Mouse (Mus musculus) intestine, postnatal 0 days (tissue): ENCODE measurements around the gene Vav2. TPM values are rescaled to one million over a fixed set of nuclear protein-coding genes. Genes with fewer than 3 reads are reported as not detected.

Source experiments
- ATAC-seq: fragments of 200-750 bp; cut with Nextera tagmentation; 2 replicates; pipeline ENCODE4 v1.8.0; 2017; ENCODE audit warnings: mild to moderate bottlenecking, moderate TSS enrichment, moderate library complexity
- H3K27ac ChIP-seq: fragments of 300-500 bp; sonication (generic); 2 replicates; pipeline ENCODE4 v1.5.1; 2014; ENCODE audit warnings: mild to moderate bottlenecking, low read depth, low read length, moderate library complexity
- H3K27me3 ChIP-seq: fragments of 300-500 bp; sonication (generic); replicated peaks from 2 replicates; pipeline ENCODE4 v1.6.1; 2014; ENCODE audit warnings: low read length, mixed read lengths; ENCODE audit not compliant: control insufficient read depth, insufficient read depth
- H3K36me3 ChIP-seq: fragments of 300-500 bp; sonication (generic); 2 replicates; pipeline ENCODE4 v1.6.1; 2014; ENCODE audit warnings: mild to moderate bottlenecking, moderate library complexity; ENCODE audit not compliant: control insufficient read depth, insufficient read depth
- H3K4me1 ChIP-seq: fragments of 300-500 bp; sonication (generic); replicated peaks from 2 replicates; pipeline ENCODE4 v1.6.1; 2014; ENCODE audit warnings: antibody characterized with exemption, low read length, mixed read lengths; ENCODE audit not compliant: control insufficient read depth, insufficient read depth
- H3K4me2 ChIP-seq: fragments of 300-500 bp; sonication (generic); replicated peaks from 2 replicates; pipeline ENCODE4 v1.6.1; 2014; ENCODE audit warnings: low read depth, mild to moderate bottlenecking, moderate library complexity
- H3K4me3 ChIP-seq: fragments of 300-500 bp; sonication (generic); 2 replicates; pipeline ENCODE4 v1.5.1; 2014; ENCODE audit warnings: low read depth, low read length
- H3K9ac ChIP-seq: fragments of 300-500 bp; sonication (generic); 2 replicates; pipeline ENCODE4 v1.6.1; 2014; ENCODE audit warnings: mild to moderate bottlenecking, low read depth, low read length
- H3K9me3 ChIP-seq: fragments of 300-500 bp; sonication (generic); 2 replicates; pipeline ENCODE4 v1.6.1; 2016; ENCODE audit warnings: mixed run types; ENCODE audit not compliant: control insufficient read depth
- CTCF ChIP-seq: sonication (generic); IDR thresholded peaks from 2 replicates; pipeline ENCODE4 v1.5.1; 2016; ENCODE audit warnings: low read depth, mild to moderate bottlenecking, control low read depth, antibody characterized with exemption, moderate library complexity
- WGBS: fragments of 180-500 bp; shearing (Covaris S2); extraction: QIAGEN DNeasy Blood & Tissue Kit; methylation state at CpG from one replicate; pipeline ENCODE4 v1.1.7; 2014; 5-methylcytosine and 5-hydroxymethylcytosine counted together
- polyA plus RNA-seq: library from polyadenylated mRNA; unstranded; fragments of >200 nt; fragmentation: Nextera tagmentation; extraction: Ambion mirVana; gene quantifications from 2 replicates; pipeline ENCODE4 v1.2.1, GENCODE M21; 2015

The Vav2 gene
- polyA plus RNA-seq, 1 experiment from 2014 or later: 5.4 TPM

GRCm38 (mm10) chr2:27460651-27461050 is 33.8 kb upstream of the Vav2 start:
- Histone ChIP-seq H3K9me3 (no peaks in the 10 kb centered on the region), H3K36me3 (peaks cover 79% of the 10 kb centered on the region), H3K4me1 (0 out of 2 replicates have a peak, but pooled peaks cover 10% of the 10 kb centered on the region), H3K27ac (no peak overlapping the region), H3K4me3 (no peak overlapping the region), H3K27me3 (no peaks in the 10 kb centered on the region), H3K9ac (no peak overlapping the region), H3K4me2 (no peak overlapping the region)
- WGBS: 65% methylated on average over 9 of the region's 9 CpGs
- no peak for TF ChIP-seq CTCF
- no peak for ATAC-seq

GRCm38 (mm10) chr2:27460163-27460562 is 33.3 kb upstream of the Vav2 start:
- 0 out of 2 replicates have a peak, but pooled peaks cover 10% of the 10 kb centered on the region for H3K4me1 ChIP-seq
- no peak overlapping the region for H3K9ac ChIP-seq
- no peak overlapping the region for H3K4me2 ChIP-seq
- no peaks in the 10 kb centered on the region for H3K27me3 ChIP-seq
- no peak overlapping the region for H3K4me3 ChIP-seq
- 82% methylated on average over 5 of the region's 5 CpGs for WGBS
- TF ChIP-seq CTCF: no peak
- no peak overlapping the region for H3K27ac ChIP-seq
- no peaks in the 10 kb centered on the region for H3K9me3 ChIP-seq
- ATAC-seq: no peak
- peaks cover 81% of the 10 kb centered on the region for H3K36me3 ChIP-seq

GRCm38 (mm10) chr2:27459735-27460134 is 32.9 kb upstream of the Vav2 start:
- no peak overlapping the region for H3K9ac ChIP-seq
- WGBS: 81% methylated on average over 7 of the region's 7 CpGs
- no peak overlapping the region for H3K4me2 ChIP-seq
- ATAC-seq: no peak
- H3K36me3 ChIP-seq: peaks cover 86% of the 10 kb centered on the region
- 0 out of 2 replicates have a peak, but pooled peaks cover 10% of the 10 kb centered on the region for H3K4me1 ChIP-seq
- no peak overlapping the region for H3K27ac ChIP-seq
- H3K4me3 ChIP-seq: no peak overlapping the region
- no peaks in the 10 kb centered on the region for H3K27me3 ChIP-seq
- TF ChIP-seq CTCF: no peak
- H3K9me3 ChIP-seq: no peaks in the 10 kb centered on the region

- no peaks in the 10 kb centered on the region for H3K27me3 ChIP-seq
- H3K27ac ChIP-seq: no peak overlapping the region
- H3K4me1 ChIP-seq: no peaks in the 10 kb centered on the region
- WGBS: 67% methylated on average over 14 of the region's 14 CpGs
- H3K4me2 ChIP-seq: no peak overlapping the region
- no peak overlapping the region for H3K9ac ChIP-seq
- no peak for ATAC-seq
- no peaks in the 10 kb centered on the region for H3K9me3 ChIP-seq
- no peak overlapping the region for H3K4me3 ChIP-seq
- H3K36me3 ChIP-seq: peaks cover 85% of the 10 kb centered on the region
- TF ChIP-seq CTCF: no peak
Observed at GRCm38 (mm10) chr2:27450226-27450625, 23.4 kb upstream of the Vav2 start.

GRCm38 (mm10) chr2:27447782-27448181 is 20.9 kb upstream of the Vav2 start:
- peak; percentile 43 for TF ChIP-seq CTCF
- Histone ChIP-seq H3K36me3 (peaks cover 60% of the 10 kb centered on the region), H3K4me3 (no peak overlapping the region), H3K9me3 (no peaks in the 10 kb centered on the region), H3K9ac (no peak overlapping the region), H3K4me2 (no peak overlapping the region), H3K27ac (no peak overlapping the region), H3K27me3 (no peaks in the 10 kb centered on the region), H3K4me1 (no peaks in the 10 kb centered on the region)
- 89% methylated on average over 5 of the region's 5 CpGs for WGBS
- ATAC-seq: no peak

- Histone ChIP-seq H3K4me1 (no peaks in the 10 kb centered on the region), H3K4me2 (no peak overlapping the region), H3K9ac (no peak overlapping the region), H3K9me3 (no peaks in the 10 kb centered on the region), H3K4me3 (no peak overlapping the region), H3K27ac (no peak overlapping the region), H3K36me3 (peaks cover 53% of the 10 kb centered on the region), H3K27me3 (no peaks in the 10 kb centered on the region)
- 92% methylated on average over 8 of the region's 8 CpGs for WGBS
- no peak for TF ChIP-seq CTCF
- no peak for ATAC-seq
Observed at GRCm38 (mm10) chr2:27446812-27447211, 20.0 kb upstream of the Vav2 start.

- no peaks in the 10 kb centered on the region for H3K27me3 ChIP-seq
- 92% methylated on average over 3 of the region's 3 CpGs for WGBS
- TF ChIP-seq CTCF: no peak
- H3K4me3 ChIP-seq: no peak overlapping the region
- no peak for ATAC-seq
- H3K9me3 ChIP-seq: no peaks in the 10 kb centered on the region
- H3K4me1 ChIP-seq: no peaks in the 10 kb centered on the region
- H3K36me3 ChIP-seq: peaks cover 44% of the 10 kb centered on the region
- no peak overlapping the region for H3K9ac ChIP-seq
- H3K4me2 ChIP-seq: no peak overlapping the region
- H3K27ac ChIP-seq: no peak overlapping the region
Observed at GRCm38 (mm10) chr2:27445910-27446309, 19.1 kb upstream of the Vav2 start.
